Mouse (Mus musculus) embryonic facial prominence, embryonic 14.5 days (tissue): ENCODE measurements around the gene Gm14151. TPM values are rescaled to one million over a fixed set of nuclear protein-coding genes. Genes with fewer than 3 reads are reported as not detected.
"Not testable (repeated sequence)": the region's sequence is repeated elsewhere in the genome, so short reads cannot be mapped to it uniquely, and the experiment has no call there.

Experiments
- ATAC-seq: fragments of 200-750 bp; cut with Nextera tagmentation; 2 replicates; pipeline ENCODE4 v1.8.0; 2017; ENCODE audit warnings: low read depth, moderate number of reproducible peaks, moderate TSS enrichment
- DNase-seq: peaks from one replicate; pipeline ENCODE4 v3.0.0-alpha.2; 2015; ENCODE audit warnings: low spot score
- H3K27ac ChIP-seq: fragments of 300-500 bp; sonication (generic); replicated peaks from 2 replicates; pipeline ENCODE4 v1.5.1; 2014; ENCODE audit warnings: low read depth, mild to moderate bottlenecking, low read length, moderate library complexity
- H3K27me3 ChIP-seq: fragments of 300-500 bp; sonication (generic); replicated peaks from 2 replicates; pipeline ENCODE4 v1.6.1; 2014; ENCODE audit warnings: low read length; ENCODE audit not compliant: control insufficient read depth, insufficient read depth
- H3K36me3 ChIP-seq: fragments of 300-500 bp; sonication (generic); 2 replicates; pipeline ENCODE4 v1.6.1; 2014; ENCODE audit warnings: low read length, mixed read lengths; ENCODE audit not compliant: control insufficient read depth, insufficient read depth
- H3K4me1 ChIP-seq: fragments of 300-500 bp; sonication (generic); 2 replicates; pipeline ENCODE4 v1.6.1; 2014; ENCODE audit warnings: antibody characterized with exemption, low read length; ENCODE audit not compliant: control insufficient read depth, insufficient read depth
- H3K4me2 ChIP-seq: fragments of 300-500 bp; sonication (generic); 2 replicates; pipeline ENCODE4 v1.6.1; 2014; ENCODE audit warnings: low read depth, mild to moderate bottlenecking, low read length, moderate library complexity, mixed read lengths
- H3K4me3 ChIP-seq: fragments of 300-500 bp; sonication (generic); 2 replicates; pipeline ENCODE4 v1.5.1; 2014; ENCODE audit warnings: low read depth, mild to moderate bottlenecking, low read length
- H3K9ac ChIP-seq: fragments of 300-500 bp; sonication (generic); 2 replicates; pipeline ENCODE4 v1.6.1; 2014; ENCODE audit warnings: low read depth, mild to moderate bottlenecking, low read length, moderate library complexity, mixed read lengths
- H3K9me3 ChIP-seq: fragments of 300-500 bp; sonication (generic); 2 replicates; pipeline ENCODE4 v1.6.1; 2016; ENCODE audit warnings: low read length; ENCODE audit not compliant: control insufficient read depth
- WGBS: fragments of 180-500 bp; shearing (Covaris S2); extraction: QIAGEN DNeasy Blood & Tissue Kit; methylation state at CpG from one replicate; pipeline ENCODE4 v1.1.7; 2014; 5-methylcytosine and 5-hydroxymethylcytosine counted together
- polyA plus RNA-seq: library from polyadenylated mRNA; unstranded; fragments of >200 nt; fragmentation: Nextera tagmentation; extraction: Ambion mirVana; gene quantifications from 2 replicates; pipeline ENCODE4 v1.2.1, GENCODE M21; 2014

Gene Gm14151
- polyA plus RNA-seq: not detected in 2 replicates

DNA sequence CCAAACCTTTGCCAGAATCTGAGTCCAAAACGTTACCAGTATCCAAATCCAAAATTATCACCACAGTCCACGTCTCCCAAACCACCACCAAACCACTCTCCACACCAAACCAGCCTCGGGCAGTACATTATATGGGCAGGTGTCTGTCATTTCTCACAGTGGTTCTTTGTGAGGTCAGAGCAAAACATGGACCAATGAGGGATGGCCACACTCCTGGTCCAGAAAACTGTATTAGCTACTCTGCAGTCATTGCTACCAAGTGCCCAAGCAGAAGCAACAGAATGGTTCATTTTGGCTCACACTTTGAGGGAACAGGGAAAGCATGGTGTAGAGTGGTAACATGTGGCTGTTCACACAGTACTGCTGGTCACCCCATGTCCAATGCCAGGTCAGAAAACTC lies at the start of gene Gm14151:
Gm14151 (minus strand) TSS at position 101 of the 400 bp plus-strand sequence.
- H3K9me3 ChIP-seq, H3K27ac ChIP-seq, H3K27me3 ChIP-seq, H3K4me1 ChIP-seq, H3K36me3 ChIP-seq, ATAC-seq, H3K4me3 ChIP-seq, H3K4me2 ChIP-seq, DNase-seq, H3K9ac ChIP-seq: not testable (repeated sequence)
- no CpG with 5 or more reads among the region's 3 CpGs for WGBS

DNA sequence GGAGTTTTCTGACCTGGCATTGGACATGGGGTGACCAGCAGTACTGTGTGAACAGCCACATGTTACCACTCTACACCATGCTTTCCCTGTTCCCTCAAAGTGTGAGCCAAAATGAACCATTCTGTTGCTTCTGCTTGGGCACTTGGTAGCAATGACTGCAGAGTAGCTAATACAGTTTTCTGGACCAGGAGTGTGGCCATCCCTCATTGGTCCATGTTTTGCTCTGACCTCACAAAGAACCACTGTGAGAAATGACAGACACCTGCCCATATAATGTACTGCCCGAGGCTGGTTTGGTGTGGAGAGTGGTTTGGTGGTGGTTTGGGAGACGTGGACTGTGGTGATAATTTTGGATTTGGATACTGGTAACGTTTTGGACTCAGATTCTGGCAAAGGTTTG lies 5.8 kb upstream of the Gm14151 start, which contains the start of gene Gm14147:
Gm14147 (plus strand) TSS at position 301 of the 400 bp plus-strand sequence.
- H3K4me1 ChIP-seq, H3K9ac ChIP-seq, H3K27ac ChIP-seq, H3K4me2 ChIP-seq, H3K36me3 ChIP-seq, H3K9me3 ChIP-seq, H3K4me3 ChIP-seq, H3K27me3 ChIP-seq, ATAC-seq, DNase-seq: not testable (repeated sequence)
- no CpG with 5 or more reads among the region's 3 CpGs for WGBS

DNA sequence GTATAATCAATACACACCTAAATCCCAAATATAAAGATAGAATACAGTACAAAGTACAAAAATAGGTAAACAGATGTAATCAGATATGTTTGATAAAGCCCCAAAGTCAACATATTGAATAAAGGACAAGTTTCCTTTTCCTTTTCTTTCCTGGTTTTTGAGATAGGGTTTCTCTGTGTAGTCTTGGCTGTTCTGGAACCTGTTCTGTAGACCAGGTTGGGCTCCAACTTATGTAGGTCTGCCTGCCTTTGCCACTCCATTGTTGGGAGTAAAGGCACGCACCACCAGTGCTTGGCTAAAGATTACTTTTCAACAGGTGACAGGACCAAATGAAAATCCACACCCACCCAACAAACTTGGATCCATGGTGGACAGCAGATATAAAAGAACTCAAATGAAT lies 35.5 kb downstream of the Gm14151 start:
- Histone ChIP-seq H3K4me1 (no peaks in the 10 kb centered on the region), H3K9ac (no peak overlapping the region), H3K9me3 (no peaks in the 10 kb centered on the region), H3K4me3 (no peak overlapping the region), H3K27ac (no peak overlapping the region), H3K36me3 (no peaks in the 10 kb centered on the region), H3K27me3 (no peaks in the 10 kb centered on the region), H3K4me2 (no peak overlapping the region)
- ATAC-seq: no peak
- DNase-seq: no peak
- 86% methylated on average over 1 of the region's 1 CpGs for WGBS

DNA sequence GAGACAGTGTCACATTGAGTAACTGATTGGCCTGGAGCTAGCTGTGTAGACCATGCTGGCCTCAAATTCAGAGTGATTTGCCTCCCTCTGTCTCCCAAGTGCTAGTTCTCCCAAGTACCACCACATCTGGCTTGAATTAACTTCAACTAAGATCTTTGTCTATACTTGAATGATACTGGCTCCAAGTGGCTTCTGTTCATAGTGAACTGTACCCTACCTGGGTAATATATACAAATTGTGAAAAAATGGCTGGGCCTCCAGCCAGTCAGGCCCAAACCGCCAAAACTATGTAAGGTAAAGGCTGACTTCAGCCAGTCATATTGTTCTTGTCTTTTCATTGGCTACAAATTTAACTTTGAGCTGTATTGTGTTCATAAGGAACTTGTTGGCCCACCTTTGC lies 51.7 kb downstream of the Gm14151 start:
- 85% methylated on average over 1 of the region's 1 CpGs for WGBS
- H3K9me3 ChIP-seq: no peaks in the 10 kb centered on the region
- no peak overlapping the region for H3K9ac ChIP-seq
- H3K36me3 ChIP-seq: no peaks in the 10 kb centered on the region
- no peak overlapping the region for H3K4me2 ChIP-seq
- no peak overlapping the region for H3K27ac ChIP-seq
- peaks cover 8% of the 10 kb centered on the region for H3K4me1 ChIP-seq
- DNase-seq (no peak), ATAC-seq (no peak)
- no peaks in the 10 kb centered on the region for H3K27me3 ChIP-seq
- H3K4me3 ChIP-seq: no peak overlapping the region

DNA sequence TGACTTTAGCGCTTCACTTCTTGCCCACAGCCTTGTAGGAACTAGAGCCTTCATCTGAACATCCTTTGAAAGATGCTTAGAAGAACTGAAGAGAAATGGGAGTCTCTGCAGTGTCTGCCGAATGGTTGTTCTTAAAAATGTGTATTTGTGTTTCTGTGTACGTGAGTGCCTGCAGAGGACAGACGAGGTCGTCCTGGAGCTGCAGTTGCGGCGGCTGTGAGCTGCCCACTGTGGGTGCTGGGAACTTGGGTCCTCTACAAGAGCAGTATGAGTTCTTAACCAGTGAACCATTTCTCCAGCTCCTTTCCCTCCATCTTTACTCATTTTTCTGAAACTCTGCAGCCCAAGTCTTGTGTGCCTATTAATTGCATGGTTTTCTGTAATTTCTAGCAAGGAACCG lies 52.4 kb downstream of the Gm14151 start:
- no peak for DNase-seq
- 45% methylated on average over 8 of the region's 8 CpGs for WGBS
- Histone ChIP-seq H3K4me3 (peak overlapping the region; percentile 97), H3K27ac (no peak overlapping the region; the same call in 1 of the 2 replicates), H3K4me2 (peak overlapping the region; percentile 73), H3K27me3 (no peaks in the 10 kb centered on the region), H3K4me1 (peaks cover 8% of the 10 kb centered on the region), H3K9me3 (no peaks in the 10 kb centered on the region), H3K36me3 (no peaks in the 10 kb centered on the region), H3K9ac (peak overlapping the region; percentile 99)
- peak; percentile 24 for ATAC-seq

DNA sequence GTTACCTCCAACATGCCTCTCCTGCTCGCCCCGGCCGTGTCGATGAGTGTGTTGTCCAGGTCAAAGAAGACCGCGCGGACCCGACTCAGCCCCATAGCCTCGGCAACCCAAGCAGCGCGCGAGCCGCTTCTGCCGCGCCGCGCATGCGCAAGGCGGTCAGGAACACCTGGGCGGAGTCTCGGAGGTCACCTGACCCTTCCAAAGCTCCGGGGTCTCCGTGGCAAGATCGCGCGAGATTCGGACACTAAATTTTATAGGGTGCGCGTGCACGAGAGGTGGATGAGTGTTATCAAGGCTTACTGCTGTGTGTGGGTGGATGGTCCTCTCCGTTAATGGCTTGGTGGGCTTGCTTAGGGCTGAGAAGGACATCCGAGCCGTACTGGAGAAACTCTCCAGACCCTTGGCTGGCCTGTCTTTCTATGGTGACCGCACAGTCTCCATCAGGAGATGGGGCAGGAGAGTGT lies 52.9 kb downstream of the Gm14151 start, which contains the start of the genes Ninl and Nanp:
Ninl (minus strand) TSS at position 151 of the 464 bp plus-strand sequence.
Nanp (minus strand) TSS at position 167 of the 464 bp plus-strand sequence.
- H3K4me2 ChIP-seq: peak within 1 kb of the TSS; percentile 73
- ATAC-seq (peak; percentile 93), DNase-seq (peak; percentile 98)
- peaks cover 8% of the 10 kb centered on the region for H3K4me1 ChIP-seq
- peak within 1 kb of the TSS; percentile 97 for H3K4me3 ChIP-seq
- H3K27me3 ChIP-seq: no peaks in the 10 kb centered on the region
- WGBS: 0% methylated on average over 13 of the region's 34 CpGs
- H3K36me3 ChIP-seq: no peaks in the 10 kb centered on the region
- H3K9me3 ChIP-seq: no peaks in the 10 kb centered on the region
- H3K27ac ChIP-seq: peak within 1 kb of the TSS; percentile 82
- peak within 1 kb of the TSS; percentile 99 for H3K9ac ChIP-seq

DNA sequence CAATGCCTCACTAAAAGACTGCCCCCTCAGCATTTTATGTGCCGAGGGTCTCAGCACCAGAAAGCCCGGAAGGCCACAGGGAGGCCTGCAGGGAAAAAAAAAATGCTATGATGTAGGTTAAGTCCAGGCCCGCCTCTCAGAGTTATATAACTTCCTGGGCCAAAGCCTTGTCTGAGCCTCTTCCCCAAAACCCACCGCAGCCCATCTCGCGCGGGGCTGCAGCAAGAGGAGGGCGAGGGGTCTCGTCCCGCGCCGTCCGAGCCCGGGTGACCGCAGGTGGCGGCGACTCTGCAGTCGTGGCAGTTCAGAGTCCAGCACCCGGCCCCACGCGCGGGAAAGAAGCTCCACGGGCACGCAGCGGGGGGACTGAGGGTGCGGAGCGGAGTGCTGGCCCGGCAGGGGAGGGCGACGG lies 53.3 kb downstream of the Gm14151 start:
- peak; percentile 65 for DNase-seq
- peak overlapping the region; percentile 99 for H3K9ac ChIP-seq
- 0% methylated on average over 14 of the region's 30 CpGs for WGBS
- peaks cover 8% of the 10 kb centered on the region for H3K4me1 ChIP-seq
- H3K4me2 ChIP-seq: peak overlapping the region; percentile 73
- H3K9me3 ChIP-seq: no peaks in the 10 kb centered on the region
- H3K36me3 ChIP-seq: no peaks in the 10 kb centered on the region
- peak overlapping the region; percentile 82 for H3K27ac ChIP-seq
- no peaks in the 10 kb centered on the region for H3K27me3 ChIP-seq
- peak overlapping the region; percentile 97 for H3K4me3 ChIP-seq
- peak; percentile 65 for ATAC-seq

DNA sequence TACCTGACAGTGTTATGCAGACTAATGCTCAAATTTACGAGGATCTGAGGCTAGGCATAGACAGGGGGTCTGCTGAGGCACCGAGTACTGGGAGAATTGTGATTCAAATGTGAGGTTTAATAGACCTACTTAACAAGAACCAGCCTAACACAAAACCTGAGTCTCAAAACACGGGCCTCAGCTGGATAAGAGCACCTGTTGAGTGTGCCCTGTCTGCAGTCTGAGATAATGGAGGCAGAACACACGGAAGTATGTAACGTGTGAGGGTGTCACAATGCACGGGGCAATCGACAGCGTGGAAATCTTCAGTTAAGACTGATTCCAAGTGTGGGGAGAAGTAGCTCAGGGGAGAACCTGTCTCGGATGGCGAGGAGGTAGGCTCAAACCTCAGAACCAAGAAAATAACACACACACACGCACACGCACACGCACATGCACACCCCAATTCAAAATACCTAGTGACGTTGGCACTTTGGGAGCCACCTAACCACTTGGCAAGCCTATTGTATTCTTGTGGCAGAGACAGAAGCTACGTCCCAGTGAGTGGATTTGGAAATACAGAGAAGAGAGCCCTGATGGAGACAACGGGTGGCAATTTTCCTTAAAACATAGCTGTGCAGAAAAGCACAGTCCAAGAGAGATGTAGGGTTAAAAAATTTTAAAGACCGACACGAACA lies 54.1 kb downstream of the Gm14151 start:
- H3K4me2 ChIP-seq: peak overlapping the region; percentile 73
- no peak for DNase-seq
- H3K27ac ChIP-seq: no peak overlapping the region
- no peak for ATAC-seq
- H3K9me3 ChIP-seq: no peaks in the 10 kb centered on the region
- WGBS: 65% methylated on average over 18 of the region's 18 CpGs
- peaks cover 8% of the 10 kb centered on the region for H3K4me1 ChIP-seq
- H3K9ac ChIP-seq: peak overlapping the region; percentile 99
- H3K4me3 ChIP-seq: peak overlapping the region; percentile 97
- no peaks in the 10 kb centered on the region for H3K36me3 ChIP-seq
- H3K27me3 ChIP-seq: no peaks in the 10 kb centered on the region
